In genomic region chr14:122487366-122487765, GRCm38 (mm10) we compare ENCODE assay signal across 16 mouse cellular contexts. TPM values are rescaled to one million over a fixed set of nuclear protein-coding genes. Genes with fewer than 3 reads are reported as not detected.
DNase-seq lines count a peak whose midpoint lies in the region; ATAC-seq and TF ChIP-seq lines count a peak whose summit lies in the region.
"Had no signal": no experiment of that assay in that cellular context is flagged by ENCODE, and none has a peak within 500 bp of the region (broad histone marks: within the 10 kb centered on the region; RNA-seq: fewer than 3 reads in every experiment).

No protein-coding gene starts in this region.

- no peaks in the 10 kb centered on the region for H3K36me3 ChIP-seq in forebrain, embryonic 12.5 days (replicated peaks)
- H3K36me3 ChIP-seq in forebrain, embryonic 15.5 days: no peaks in the 10 kb centered on the region
- no peaks in the 10 kb centered on the region for H3K36me3 ChIP-seq in embryonic facial prominence, embryonic 11.5 days (replicated peaks; ENCODE audit: control insufficient read depth, insufficient read depth, low read depth, low read length)
- no peaks in the 10 kb centered on the region for H3K36me3 ChIP-seq in limb, embryonic 12.5 days
- H3K36me3 ChIP-seq: embryonic facial prominence, embryonic 13.5 days; stomach, embryonic 15.5 days had no signal

- no peak overlapping the region for H3K4me3 ChIP-seq in forebrain, embryonic 12.5 days (replicated peaks)
- no peak overlapping the region for H3K4me3 ChIP-seq in forebrain, embryonic 15.5 days
- no peak overlapping the region for H3K4me3 ChIP-seq in embryonic facial prominence, embryonic 11.5 days (ENCODE audit: low read depth, low read length)
- H3K4me3 ChIP-seq in limb, embryonic 12.5 days (replicated peaks): no peak overlapping the region
- H3K4me3 ChIP-seq: embryonic facial prominence, embryonic 13.5 days; gastrocnemius, adult 2 months; stomach, embryonic 15.5 days had no signal

- ATAC-seq in forebrain, embryonic 12.5 days (ENCODE audit: low FRiP score): no peak
- no peak for ATAC-seq in forebrain, embryonic 15.5 days (replicated peaks)
- no peak for ATAC-seq in embryonic facial prominence, embryonic 11.5 days (replicated peaks; ENCODE audit: insufficient number of reproducible peaks, low FRiP score, low TSS enrichment, low read depth)
- ATAC-seq in limb, embryonic 12.5 days (ENCODE audit: insufficient number of reproducible peaks, insufficient read depth, low FRiP score, low TSS enrichment, low read depth): no peak
- ATAC-seq in inflammation-experienced regulatory T-cells, adult 6 months: no peak
- no peak for ATAC-seq in granulocyte monocyte progenitor cell, adult 5-6 weeks (replicated peaks; ENCODE audit: poor library complexity, severe bottlenecking)

- H3K9me3 ChIP-seq in forebrain, embryonic 12.5 days: no peaks in the 10 kb centered on the region
- H3K9me3 ChIP-seq in forebrain, embryonic 15.5 days: no peaks in the 10 kb centered on the region
- H3K9me3 ChIP-seq in embryonic facial prominence, embryonic 11.5 days (replicated peaks; ENCODE audit: control insufficient read depth, low read length): no peaks in the 10 kb centered on the region
- H3K9me3 ChIP-seq in limb, embryonic 12.5 days: no peaks in the 10 kb centered on the region
- H3K9me3 ChIP-seq: embryonic facial prominence, embryonic 13.5 days; stomach, embryonic 15.5 days had no signal

- H3K9ac ChIP-seq in forebrain, embryonic 12.5 days: no peak overlapping the region
- no peak overlapping the region for H3K9ac ChIP-seq in forebrain, embryonic 15.5 days (replicated peaks)
- H3K9ac ChIP-seq in embryonic facial prominence, embryonic 11.5 days (replicated peaks; ENCODE audit: low read length): no peak overlapping the region
- no peak overlapping the region for H3K9ac ChIP-seq in limb, embryonic 12.5 days (replicated peaks)
- H3K9ac ChIP-seq: embryonic facial prominence, embryonic 13.5 days; stomach, embryonic 15.5 days had no signal

- H3K4me2 ChIP-seq in forebrain, embryonic 12.5 days: 0 out of 2 replicates have a peak overlapping the region, but pooled peaks have one; percentile 15
- no peak overlapping the region for H3K4me2 ChIP-seq in forebrain, embryonic 15.5 days (replicated peaks)
- H3K4me2 ChIP-seq in embryonic facial prominence, embryonic 11.5 days (ENCODE audit: low read depth, low read length): no peak overlapping the region
- H3K4me2 ChIP-seq in limb, embryonic 12.5 days: 0 out of 2 replicates have a peak overlapping the region, but pooled peaks have one; percentile 15
- H3K4me2 ChIP-seq: embryonic facial prominence, embryonic 13.5 days; stomach, embryonic 15.5 days had no signal

- TF ChIP-seq POLR2A in brain, embryonic 14.5 days (IDR thresholded peaks at IDR 0.05; ENCODE audit: borderline replicate concordance, extremely low read depth, insufficient read depth, insufficient read length, poor library complexity, severe bottlenecking): no peak

- H3K27ac ChIP-seq in forebrain, embryonic 12.5 days: no peak overlapping the region
- no peak overlapping the region for H3K27ac ChIP-seq in forebrain, embryonic 15.5 days (replicated peaks)
- no peak overlapping the region for H3K27ac ChIP-seq in embryonic facial prominence, embryonic 11.5 days (replicated peaks; ENCODE audit: low read depth, low read length)
- H3K27ac ChIP-seq in limb, embryonic 12.5 days: no peak overlapping the region
- H3K27ac ChIP-seq: embryonic facial prominence, embryonic 13.5 days; gastrocnemius, adult 2 months; stomach, embryonic 15.5 days had no signal

- 5% methylated on average over 5 of the region's 5 CpGs for WGBS in forebrain, embryonic 12.5 days
- WGBS in forebrain, embryonic 15.5 days: 30% methylated on average over 5 of the region's 5 CpGs
- under 1% methylated on average over 5 of the region's 5 CpGs for WGBS in embryonic facial prominence, embryonic 11.5 days
- WGBS in limb, embryonic 12.5 days: under 1% methylated on average over 5 of the region's 5 CpGs

- peaks cover 48% of the 10 kb centered on the region for H3K4me1 ChIP-seq in forebrain, embryonic 12.5 days
- peaks cover 26% of the 10 kb centered on the region for H3K4me1 ChIP-seq in forebrain, embryonic 15.5 days
- peaks cover 4% of the 10 kb centered on the region for H3K4me1 ChIP-seq in embryonic facial prominence, embryonic 11.5 days (ENCODE audit: control insufficient read depth, insufficient read depth, low read length)
- H3K4me1 ChIP-seq in limb, embryonic 12.5 days (replicated peaks): peaks cover 52% of the 10 kb centered on the region

- no peak for TF ChIP-seq CTCF in brain, embryonic 14.5 days (IDR thresholded peaks at IDR 0.05; ENCODE audit: borderline replicate concordance, extremely low read depth, insufficient read depth, insufficient read length)

- H3K27me3 ChIP-seq in forebrain, embryonic 12.5 days: peaks cover 60% of the 10 kb centered on the region
- H3K27me3 ChIP-seq in forebrain, embryonic 15.5 days: peaks cover 75% of the 10 kb centered on the region
- peaks cover 42% of the 10 kb centered on the region for H3K27me3 ChIP-seq in embryonic facial prominence, embryonic 11.5 days (ENCODE audit: control insufficient read depth, insufficient read depth, low read length)
- H3K27me3 ChIP-seq in limb, embryonic 12.5 days: peaks cover 54% of the 10 kb centered on the region

- DNase-seq in brain, embryonic 14.5 days (ENCODE audit: low read depth): peak; percentile 64
- peak; percentile 62 for DNase-seq in embryonic facial prominence, embryonic 11.5 days (ENCODE audit: low spot score)
- DNase-seq in gastrocnemius, adult 8-10 months (ENCODE audit: low spot score in 2 of 2): no peak
- DNase-seq: adrenal gland, postnatal 25 days; gastrocnemius, adult 2 months; left cerebral cortex, postnatal 4 days; lung, adult 2 months; right cerebral cortex, postnatal 25 days had no signal

RNA-seq across cellular contexts. Expression of gene Gm10837, which starts 3.0 kb away (rescaled TPM):
- polyA plus RNA-seq in forebrain, embryonic 12.5 days (2016; fragmentation: Nextera tagmentation; extraction: Ambion mirVana): 0.36 and 0.59 TPM in 2 replicates
- polyA plus RNA-seq in forebrain, embryonic 15.5 days (2015; fragmentation: Nextera tagmentation; extraction: Ambion mirVana): 0.57 and 0.63 TPM in 2 replicates
- polyA plus RNA-seq in brain, embryonic 14.5 days (2012; rRNA removed): 0.16 and 0.25 TPM in 2 replicates
- not detected in 2 replicates for polyA plus RNA-seq in embryonic facial prominence, embryonic 11.5 days (2014; fragmentation: Nextera tagmentation; extraction: Ambion mirVana)
- polyA plus RNA-seq in limb, embryonic 12.5 days (2016; fragmentation: Nextera tagmentation; extraction: Ambion mirVana): 0.14 and 0.18 TPM in 2 replicates
- polyA plus RNA-seq in inflammation-experienced regulatory T-cells, adult 6 months (2017; shearing (Covaris generic)): under 1 TPM in 1 of 3 experiments, not detected in 2; 0.36 TPM
- total RNA-seq in gastrocnemius, adult 8-10 months (2022): not detected
- total RNA-seq in granulocyte monocyte progenitor cell, adult 5-6 weeks (2014; fragmentation: Nextera tagmentation): not detected in 2 replicates
- total RNA-seq in granulocyte monocyte progenitor cell, adult 5-6 weeks (2017): not detected in 2 replicates
- total RNA-seq: adrenal gland, postnatal 25 days; gastrocnemius, adult 2 months; heart, postnatal 25 days had no signal
- polyA plus RNA-seq: embryonic facial prominence, embryonic 13.5 days; lung, adult 2 months; stomach, embryonic 15.5 days had no signal

RNA-seq across cellular contexts. Expression of gene Zic2, which starts 12.1 kb away (rescaled TPM):
- 12.7 and 16.3 TPM in 2 replicates for polyA plus RNA-seq in forebrain, embryonic 12.5 days (2016; fragmentation: Nextera tagmentation; extraction: Ambion mirVana)
- polyA plus RNA-seq in forebrain, embryonic 15.5 days (2015; fragmentation: Nextera tagmentation; extraction: Ambion mirVana): 8.4 and 9.3 TPM in 2 replicates
- polyA plus RNA-seq in brain, embryonic 14.5 days (2012; rRNA removed): 51.8 and 66.8 TPM in 2 replicates
- polyA plus RNA-seq in embryonic facial prominence, embryonic 11.5 days (2014; fragmentation: Nextera tagmentation; extraction: Ambion mirVana): 2.1 and 2.3 TPM in 2 replicates
- polyA plus RNA-seq in limb, embryonic 12.5 days (2016; fragmentation: Nextera tagmentation; extraction: Ambion mirVana): 6.2 and 8.0 TPM in 2 replicates
- not detected for polyA plus RNA-seq in inflammation-experienced regulatory T-cells, adult 6 months (2017; shearing (Covaris generic))
- total RNA-seq in gastrocnemius, adult 8-10 months (2022): not detected
- total RNA-seq in granulocyte monocyte progenitor cell, adult 5-6 weeks (2014; fragmentation: Nextera tagmentation): not detected in 2 replicates
- total RNA-seq in granulocyte monocyte progenitor cell, adult 5-6 weeks (2017): not detected in 2 replicates
- total RNA-seq: adrenal gland, postnatal 25 days; gastrocnemius, adult 2 months; heart, postnatal 25 days had no signal
- polyA plus RNA-seq: lung, adult 2 months; stomach, embryonic 15.5 days had no signal

RNA-seq across cellular contexts. Expression of gene Zic5, which starts 21.9 kb away (rescaled TPM):
- polyA plus RNA-seq in forebrain, embryonic 12.5 days (2016; fragmentation: Nextera tagmentation; extraction: Ambion mirVana): 18.6 and 25.8 TPM in 2 replicates
- polyA plus RNA-seq in forebrain, embryonic 15.5 days (2015; fragmentation: Nextera tagmentation; extraction: Ambion mirVana): 14.2 and 15.2 TPM in 2 replicates
- 10.4 and 18.6 TPM in 2 replicates for polyA plus RNA-seq in brain, embryonic 14.5 days (2012; rRNA removed)
- 4.1 and 5.0 TPM in 2 replicates for polyA plus RNA-seq in embryonic facial prominence, embryonic 11.5 days (2014; fragmentation: Nextera tagmentation; extraction: Ambion mirVana)
- polyA plus RNA-seq in limb, embryonic 12.5 days (2016; fragmentation: Nextera tagmentation; extraction: Ambion mirVana): 8.0 TPM in 2 replicates
- under 1 TPM in 1 of 3 experiments, not detected in 2; 0.27 TPM for polyA plus RNA-seq in inflammation-experienced regulatory T-cells, adult 6 months (2017; shearing (Covaris generic))
- not detected for total RNA-seq in gastrocnemius, adult 8-10 months (2022)
- not detected in 2 replicates for total RNA-seq in granulocyte monocyte progenitor cell, adult 5-6 weeks (2014; fragmentation: Nextera tagmentation)
- total RNA-seq in granulocyte monocyte progenitor cell, adult 5-6 weeks (2017): not detected in 2 replicates
- total RNA-seq: adrenal gland, postnatal 25 days; gastrocnemius, adult 2 months; heart, postnatal 25 days had no signal
- polyA plus RNA-seq: lung, adult 2 months; stomach, embryonic 15.5 days had no signal

RNA-seq across cellular contexts. Expression of gene Gm5089, which starts 36.5 kb away (rescaled TPM):
- 1.6 and 2.1 TPM in 2 replicates for polyA plus RNA-seq in forebrain, embryonic 12.5 days (2016; fragmentation: Nextera tagmentation; extraction: Ambion mirVana)
- 0.74 and 0.75 TPM in 2 replicates for polyA plus RNA-seq in forebrain, embryonic 15.5 days (2015; fragmentation: Nextera tagmentation; extraction: Ambion mirVana)
- 0.16 and 0.52 TPM in 2 replicates for polyA plus RNA-seq in brain, embryonic 14.5 days (2012; rRNA removed)
- not detected in 2 replicates for polyA plus RNA-seq in embryonic facial prominence, embryonic 11.5 days (2014; fragmentation: Nextera tagmentation; extraction: Ambion mirVana)
- polyA plus RNA-seq in limb, embryonic 12.5 days (2016; fragmentation: Nextera tagmentation; extraction: Ambion mirVana): 0.14 and 0.23 TPM in 2 replicates
- polyA plus RNA-seq in inflammation-experienced regulatory T-cells, adult 6 months (2017; shearing (Covaris generic)): not detected
- total RNA-seq in gastrocnemius, adult 8-10 months (2022): not detected
- not detected in 2 replicates for total RNA-seq in granulocyte monocyte progenitor cell, adult 5-6 weeks (2014; fragmentation: Nextera tagmentation)
- total RNA-seq in granulocyte monocyte progenitor cell, adult 5-6 weeks (2017): not detected in 2 replicates
- total RNA-seq: adrenal gland, postnatal 25 days; gastrocnemius, adult 2 months; heart, postnatal 25 days had no signal
- polyA plus RNA-seq: lung, adult 2 months; stomach, embryonic 15.5 days had no signal

RNA-seq across cellular contexts. Expression of gene Pcca, which starts 46.8 kb away (rescaled TPM):
- polyA plus RNA-seq in forebrain, embryonic 12.5 days (2016; fragmentation: Nextera tagmentation; extraction: Ambion mirVana): 34.7 and 38.6 TPM in 2 replicates
- polyA plus RNA-seq in forebrain, embryonic 15.5 days (2015; fragmentation: Nextera tagmentation; extraction: Ambion mirVana): 21.9 and 25.2 TPM in 2 replicates
- 22.4 and 22.7 TPM in 2 replicates for polyA plus RNA-seq in brain, embryonic 14.5 days (2012; rRNA removed)
- 35.3 and 37.4 TPM in 2 replicates for polyA plus RNA-seq in embryonic facial prominence, embryonic 11.5 days (2014; fragmentation: Nextera tagmentation; extraction: Ambion mirVana)
- polyA plus RNA-seq in limb, embryonic 12.5 days (2016; fragmentation: Nextera tagmentation; extraction: Ambion mirVana): 34.5 and 37.7 TPM in 2 replicates
- polyA plus RNA-seq in inflammation-experienced regulatory T-cells, adult 6 months (2017; shearing (Covaris generic)): 10 to 100 TPM; 11.4 to 26.5 (median 20.4) TPM
- total RNA-seq in gastrocnemius, adult 8-10 months (2022): 10 to 100 TPM; 39.4 to 45.6 (median 43.6) TPM
- 38.0 and 53.2 TPM in 2 replicates for total RNA-seq in granulocyte monocyte progenitor cell, adult 5-6 weeks (2014; fragmentation: Nextera tagmentation)
- 32.4 and 78.9 TPM in 2 replicates for total RNA-seq in granulocyte monocyte progenitor cell, adult 5-6 weeks (2017)

Comparison
In these comparisons a context has a peak if more than half of its experiments do, and no peak if none do; other contexts are left out.
1. H3K4me2 ChIP-seq: peak in forebrain, embryonic 12.5 days (single experiment) and limb, embryonic 12.5 days (single experiment); none in forebrain, embryonic 15.5 days (single experiment) and embryonic facial prominence, embryonic 11.5 days (single experiment).
2. DNase-seq: peak in brain, embryonic 14.5 days (single experiment) and embryonic facial prominence, embryonic 11.5 days (single experiment); none in gastrocnemius, adult 8-10 months (0 of 2).